Mouse (Mus musculus): ENCODE results near the gene Immp2l. TPM values are rescaled to one million over a fixed set of nuclear protein-coding genes. Genes with fewer than 3 reads are reported as not detected.

Immp2l gene
- total RNA-seq (2014; rRNA removed) (2.9 and 16.6 TPM in 2 replicates), polyA plus RNA-seq (2015; fragmentation: Nextera tagmentation; extraction: Ambion mirVana) (5.2 and 9.4 TPM in 2 replicates)

DNA sequence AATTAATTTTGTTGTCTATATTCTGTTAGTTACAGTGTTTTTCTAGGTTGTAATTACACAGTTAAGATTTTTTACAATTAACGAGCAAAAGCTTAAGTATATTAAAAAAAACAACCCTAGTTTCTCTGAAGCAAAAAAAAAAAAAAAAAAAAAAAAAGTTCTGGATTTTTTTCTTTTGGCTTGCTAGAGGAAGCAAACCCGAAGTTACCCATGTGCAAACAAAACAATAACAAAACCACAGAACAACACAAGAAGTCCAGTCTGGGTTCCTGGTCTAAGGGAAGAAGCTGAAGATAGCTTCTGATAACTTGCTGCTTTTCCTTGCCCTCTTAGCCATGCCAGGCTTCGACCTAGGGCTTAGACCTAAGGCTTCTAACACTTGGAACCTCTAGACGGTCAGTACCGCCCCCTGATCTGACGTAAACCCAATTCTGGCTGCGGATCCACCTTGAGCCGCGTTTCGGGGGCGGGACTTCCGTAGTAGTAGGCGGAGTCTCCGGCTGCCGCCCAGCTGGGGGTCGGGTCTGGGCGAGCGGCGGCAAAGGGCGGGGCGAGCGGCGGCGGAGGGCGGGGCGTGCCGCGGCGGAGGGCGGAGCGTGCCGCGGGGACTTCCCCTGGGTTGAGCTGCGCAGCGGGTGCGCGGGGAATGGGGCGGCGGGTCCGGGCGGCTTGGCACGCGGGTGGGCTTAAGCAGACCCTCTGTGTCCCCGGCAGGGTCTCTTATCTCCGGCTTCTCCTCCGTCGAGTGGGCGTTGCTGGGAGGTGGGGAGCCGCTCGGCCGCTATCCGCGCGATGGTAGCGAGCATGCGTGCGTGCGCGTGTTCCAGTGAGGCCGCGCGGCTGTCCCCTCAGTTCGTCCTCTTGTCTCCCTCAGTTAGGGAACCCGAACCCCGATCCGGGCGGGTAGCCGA is at the start of gene Immp2l:
Immp2l (plus strand) TSS at position 580 of the 911 bp plus-strand sequence.
- H3K9ac ChIP-seq (replicated peaks; ENCODE audit: low read length, poor library complexity, severe bottlenecking), result peak within 1 kb of the TSS; percentile 84
- ATAC-seq (ENCODE audit: low FRiP score), result peak; percentile 94
- no peaks in the 10 kb centered on the region for H3K9me3 ChIP-seq (ENCODE audit: low read length)
- DNase-seq (ENCODE audit: low spot score), result peak; percentile 90
- no peaks in the 10 kb centered on the region for H3K4me1 ChIP-seq (ENCODE audit: insufficient read depth, low read length)
- no peaks in the 10 kb centered on the region for H3K36me3 ChIP-seq (ENCODE audit: insufficient read depth, low read length)
- WGBS, result 5% methylated on average over 39 of the region's 68 CpGs
- peak within 1 kb of the TSS; percentile 80 for H3K4me2 ChIP-seq (ENCODE audit: low read depth, low read length, poor library complexity, severe bottlenecking)
- H3K27ac ChIP-seq (ENCODE audit: low read depth, low read length), result peak within 1 kb of the TSS; percentile 69
- H3K27me3 ChIP-seq (ENCODE audit: insufficient read depth, low read length), result no peaks in the 10 kb centered on the region
- TF ChIP-seq CTCF (IDR thresholded peaks at IDR 0.05), result no peak
- H3K4me3 ChIP-seq (ENCODE audit: low read depth, low read length), result peak within 1 kb of the TSS; percentile 77

DNA sequence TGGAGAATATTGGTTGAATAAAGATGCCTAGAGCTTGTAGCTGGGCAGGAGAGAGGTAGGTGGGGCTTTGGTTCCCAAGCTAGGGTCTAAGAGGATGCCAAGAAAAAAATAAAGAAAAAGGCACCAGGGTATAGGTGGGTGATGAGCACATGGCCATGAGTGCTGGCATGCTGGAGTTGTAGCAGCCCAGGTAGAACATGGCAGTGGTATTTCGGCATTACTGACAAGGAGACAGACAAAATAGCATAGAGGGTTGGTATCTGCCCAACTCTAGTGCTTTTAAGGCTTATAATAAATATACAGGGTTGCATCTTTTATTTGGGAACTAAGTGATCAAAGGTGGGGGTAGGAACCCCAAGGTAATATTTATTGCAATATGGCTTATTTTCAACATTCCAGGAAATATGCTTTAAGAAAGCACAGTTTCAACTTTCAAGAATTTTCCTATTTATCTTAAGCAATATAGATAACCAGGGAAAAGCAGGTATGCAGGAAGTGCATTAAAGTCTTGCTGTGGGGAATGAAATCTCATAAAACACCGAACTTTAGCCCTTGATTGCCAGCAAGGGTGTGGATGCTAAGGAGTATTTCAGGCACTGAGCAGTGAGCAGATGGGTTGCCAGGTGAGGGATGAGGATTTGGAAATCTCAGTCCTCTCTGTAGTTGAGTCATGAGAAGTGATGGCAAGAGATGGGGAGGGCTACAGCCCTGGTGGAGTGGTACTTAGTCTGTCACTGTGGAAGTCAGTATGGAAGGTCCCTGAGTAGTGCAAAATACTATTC is 45.0 kb upstream of the Immp2l start:
- 87% methylated on average over 2 of the region's 2 CpGs for WGBS
- no peak overlapping the region for H3K27ac ChIP-seq (ENCODE audit: low read depth, low read length)
- no peak overlapping the region for H3K9ac ChIP-seq (replicated peaks; ENCODE audit: low read length, poor library complexity, severe bottlenecking)
- DNase-seq (ENCODE audit: low spot score) (no peak), ATAC-seq (ENCODE audit: low FRiP score) (no peak)
- no peak for TF ChIP-seq CTCF (IDR thresholded peaks at IDR 0.05)
- H3K4me1 ChIP-seq (ENCODE audit: insufficient read depth, low read length), result no peaks in the 10 kb centered on the region
- H3K36me3 ChIP-seq (ENCODE audit: insufficient read depth, low read length), result no peaks in the 10 kb centered on the region
- H3K27me3 ChIP-seq (ENCODE audit: insufficient read depth, low read length), result no peaks in the 10 kb centered on the region
- H3K4me2 ChIP-seq (ENCODE audit: low read depth, low read length, poor library complexity, severe bottlenecking), result no peak overlapping the region
- no peaks in the 10 kb centered on the region for H3K9me3 ChIP-seq (ENCODE audit: low read length)
- no peak overlapping the region for H3K4me3 ChIP-seq (ENCODE audit: low read depth, low read length)

- WGBS, result 77% methylated on average over 4 of the region's 4 CpGs
- no peaks in the 10 kb centered on the region for H3K36me3 ChIP-seq (ENCODE audit: insufficient read depth, low read length)
- H3K27ac ChIP-seq (ENCODE audit: low read depth, low read length), result no peak overlapping the region
- H3K9ac ChIP-seq (replicated peaks; ENCODE audit: low read length, poor library complexity, severe bottlenecking), result no peak overlapping the region
- H3K4me1 ChIP-seq (ENCODE audit: insufficient read depth, low read length), result no peaks in the 10 kb centered on the region
- no peaks in the 10 kb centered on the region for H3K9me3 ChIP-seq (ENCODE audit: low read length)
- H3K4me2 ChIP-seq (ENCODE audit: low read depth, low read length, poor library complexity, severe bottlenecking), result no peak overlapping the region
- peak; percentile 24 for DNase-seq (ENCODE audit: low spot score)
- TF ChIP-seq CTCF (IDR thresholded peaks at IDR 0.05), result no peak
- no peak overlapping the region for H3K4me3 ChIP-seq (ENCODE audit: low read depth, low read length)
- no peak for ATAC-seq (ENCODE audit: low FRiP score)
- no peaks in the 10 kb centered on the region for H3K27me3 ChIP-seq (ENCODE audit: insufficient read depth, low read length)
Measured at GRCm38 (mm10) chr12:40979716-40980115, 44.2 kb upstream of the Immp2l start.

GRCm38 (mm10) chr12:40980160-40980559 is 43.7 kb upstream of the Immp2l start:
- TF ChIP-seq CTCF (IDR thresholded peaks at IDR 0.05), result no peak

GRCm38 (mm10) chr12:40983021-40983420 is 40.9 kb upstream of the Immp2l start:
- no peak for ATAC-seq (ENCODE audit: low FRiP score)
- H3K4me3 ChIP-seq (ENCODE audit: low read depth, low read length), result no peak overlapping the region
- H3K4me1 ChIP-seq (ENCODE audit: insufficient read depth, low read length), result no peaks in the 10 kb centered on the region
- H3K27me3 ChIP-seq (ENCODE audit: insufficient read depth, low read length), result no peaks in the 10 kb centered on the region; the same call in 1 of the 2 replicates
- 79% methylated on average over 1 of the region's 1 CpGs for WGBS
- H3K4me2 ChIP-seq (ENCODE audit: low read depth, low read length, poor library complexity, severe bottlenecking), result no peak overlapping the region
- DNase-seq (ENCODE audit: low spot score), result no peak
- no peak for TF ChIP-seq CTCF (IDR thresholded peaks at IDR 0.05)
- no peak overlapping the region for H3K9ac ChIP-seq (replicated peaks; ENCODE audit: low read length, poor library complexity, severe bottlenecking)
- H3K27ac ChIP-seq (ENCODE audit: low read depth, low read length), result no peak overlapping the region
- no peaks in the 10 kb centered on the region for H3K9me3 ChIP-seq (ENCODE audit: low read length)
- H3K36me3 ChIP-seq (ENCODE audit: insufficient read depth, low read length), result no peaks in the 10 kb centered on the region

More at GRCm38 (mm10) chr12:40980160-40980559, 43.7 kb upstream of the Immp2l start:
- H3K27ac ChIP-seq (ENCODE audit: low read depth, low read length), result no peak overlapping the region
- H3K4me1 ChIP-seq (ENCODE audit: insufficient read depth, low read length), result no peaks in the 10 kb centered on the region
- no peak for ATAC-seq (ENCODE audit: low FRiP score)
- 76% methylated on average over 3 of the region's 3 CpGs for WGBS
- no peaks in the 10 kb centered on the region for H3K36me3 ChIP-seq (ENCODE audit: insufficient read depth, low read length)
- no peak overlapping the region for H3K4me3 ChIP-seq (ENCODE audit: low read depth, low read length)
- no peak overlapping the region for H3K9ac ChIP-seq (replicated peaks; ENCODE audit: low read length, poor library complexity, severe bottlenecking)
- DNase-seq (ENCODE audit: low spot score), result no peak
- H3K9me3 ChIP-seq (ENCODE audit: low read length), result no peaks in the 10 kb centered on the region
- no peaks in the 10 kb centered on the region for H3K27me3 ChIP-seq (ENCODE audit: insufficient read depth, low read length)
- H3K4me2 ChIP-seq (ENCODE audit: low read depth, low read length, poor library complexity, severe bottlenecking), result no peak overlapping the region

All from midbrain, postnatal 0 days (tissue).